Mouse (Mus musculus) testis, postnatal 14 days (tissue): Measurements from ENCODE around the gene Ggact.

Source experiments
- DNase-seq: peaks from one replicate; pipeline ENCODE4 v3.0.0; 2021; ENCODE audit warnings: low spot score

Gene Ggact

GRCm38 (mm10) chr14:122913657-122914056 lies at the start of gene Ggact:
Ggact (minus strand) TSS chr14:122913757.
- DNase-seq: no peak

GRCm38 (mm10) chr14:122957941-122958340 lies 44.4 kb upstream of the Ggact start:
- no peak for DNase-seq

GRCm38 (mm10) chr14:122953331-122953730 lies 39.8 kb upstream of the Ggact start:
- DNase-seq: peak; percentile 23

- DNase-seq: no peak
These were observed 39.0 kb upstream of the Ggact start for GRCm38 (mm10) chr14:122952556-122952955.

GRCm38 (mm10) chr14:122951676-122952445 lies 38.3 kb upstream of the Ggact start:
- DNase-seq: no peak

- no peak for DNase-seq
These were observed 37.4 kb upstream of the Ggact start for GRCm38 (mm10) chr14:122950915-122951314.

GRCm38 (mm10) chr14:122943475-122943853 lies 29.9 kb upstream of the Ggact start:
- DNase-seq: no peak

GRCm38 (mm10) chr14:122942757-122943474 lies 29.4 kb upstream of the Ggact start:
- DNase-seq: no peak

- no peak for DNase-seq
These were observed 22.9 kb upstream of the Ggact start for GRCm38 (mm10) chr14:122936460-122936859.

- no peak for DNase-seq
These were observed 6.5 kb upstream of the Ggact start for GRCm38 (mm10) chr14:122920011-122920410.

GRCm38 (mm10) chr14:122917676-122918075 lies 4.1 kb upstream of the Ggact start:
- no peak for DNase-seq

GRCm38 (mm10) chr14:122912812-122913498 lies 602 bp downstream of the Ggact start:
- peak; percentile 86 for DNase-seq

GRCm38 (mm10) chr14:122912137-122912536 lies 1.4 kb downstream of the Ggact start:
- DNase-seq: no peak

GRCm38 (mm10) chr14:122911265-122911664 lies 2.3 kb downstream of the Ggact start:
- DNase-seq: no peak

- DNase-seq: no peak
These were observed 4.0 kb downstream of the Ggact start for GRCm38 (mm10) chr14:122909368-122910091.

GRCm38 (mm10) chr14:122908075-122908474 lies 5.5 kb downstream of the Ggact start:
- no peak for DNase-seq

GRCm38 (mm10) chr14:122905007-122905406 lies 8.6 kb downstream of the Ggact start:
- DNase-seq: no peak

- DNase-seq: no peak
These were observed 9.6 kb downstream of the Ggact start for GRCm38 (mm10) chr14:122903923-122904351.

GRCm38 (mm10) chr14:122902884-122903283 lies 10.7 kb downstream of the Ggact start:
- DNase-seq: peak; percentile 21

- DNase-seq: peak; percentile 14
These were observed 11.4 kb downstream of the Ggact start for GRCm38 (mm10) chr14:122902136-122902535.

GRCm38 (mm10) chr14:122901715-122902114 lies 11.8 kb downstream of the Ggact start:
- DNase-seq: no peak

- DNase-seq: no peak
These were observed 12.4 kb downstream of the Ggact start for GRCm38 (mm10) chr14:122901177-122901576.
